Mouse (Mus musculus): Measurements from ENCODE around the gene Ensa. TPM values are rescaled to one million over a fixed set of nuclear protein-coding genes. Genes with fewer than 3 reads are reported as not detected.

Ensa gene
- polyA plus RNA-seq (2015; fragmentation: Nextera tagmentation; extraction: Ambion mirVana), result 109 and 118 TPM in 2 replicates

DNA sequence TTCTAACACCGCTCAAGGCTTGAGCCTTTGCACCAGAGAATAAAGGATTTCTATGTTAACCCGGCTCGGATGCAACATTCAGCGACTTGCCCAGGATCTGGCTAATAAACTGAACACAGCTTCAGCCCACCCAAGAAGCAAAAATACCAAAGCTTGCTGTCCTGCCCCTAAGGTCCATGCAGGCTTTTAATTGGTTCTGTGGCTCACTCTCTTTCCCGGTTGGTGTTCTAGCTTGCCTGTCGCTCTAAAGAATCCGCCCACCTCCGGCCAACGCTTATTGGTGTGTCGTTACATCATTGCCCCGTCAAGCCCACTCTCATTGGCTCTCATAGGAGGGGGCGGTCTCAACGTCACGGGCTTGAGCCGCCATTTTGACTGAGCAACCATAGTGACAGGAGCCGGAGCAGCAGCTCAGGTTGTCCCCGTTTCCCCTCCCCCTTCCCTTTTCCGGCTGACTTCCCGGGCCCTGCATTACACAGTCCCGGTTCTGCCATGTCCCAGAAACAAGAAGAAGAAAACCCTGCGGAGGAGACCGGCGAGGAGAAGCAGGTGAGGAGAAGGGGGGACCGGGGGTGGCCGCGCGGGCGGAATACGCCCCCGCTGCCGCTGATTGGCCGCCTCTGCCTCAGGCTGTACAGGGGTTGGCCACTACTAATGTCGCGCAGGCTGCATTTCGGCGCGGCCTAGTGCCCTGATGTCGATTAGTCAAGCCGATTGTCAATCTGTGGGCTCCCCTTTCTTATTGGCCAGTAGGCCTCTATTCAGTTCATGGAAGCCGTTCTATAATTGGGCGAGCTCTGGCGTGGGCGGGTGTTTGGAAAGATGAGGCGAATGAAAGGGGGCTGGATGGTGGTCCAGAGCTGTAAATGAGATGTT is at the start of gene Ensa:
Ensa (plus strand) TSS at position 366 of the 876 bp plus-strand sequence.
- Histone ChIP-seq H3K4me2 (ENCODE audit: low read length) (peak within 1 kb of the TSS; percentile 83), H3K36me3 (ENCODE audit: control insufficient read depth, insufficient read depth, low read length) (peaks cover 20% of the 10 kb centered on the region), H3K4me1 (ENCODE audit: control insufficient read depth, insufficient read depth, low read depth, low read length) (peaks cover 17% of the 10 kb centered on the region), H3K27ac (ENCODE audit: low read depth, low read length) (peak within 1 kb of the TSS; percentile 96), H3K9ac (ENCODE audit: low read depth, low read length) (peak within 1 kb of the TSS; percentile 79), H3K9me3 (ENCODE audit: control insufficient read depth, low read length) (no peaks in the 10 kb centered on the region), H3K4me3 (ENCODE audit: low read length) (peak within 1 kb of the TSS; percentile 68), H3K27me3 (replicated peaks; ENCODE audit: control insufficient read depth, insufficient read depth, low read length) (no peaks in the 10 kb centered on the region)
- under 1% methylated on average over 44 of the region's 44 CpGs for WGBS
- peak; percentile 99 for ATAC-seq

DNA sequence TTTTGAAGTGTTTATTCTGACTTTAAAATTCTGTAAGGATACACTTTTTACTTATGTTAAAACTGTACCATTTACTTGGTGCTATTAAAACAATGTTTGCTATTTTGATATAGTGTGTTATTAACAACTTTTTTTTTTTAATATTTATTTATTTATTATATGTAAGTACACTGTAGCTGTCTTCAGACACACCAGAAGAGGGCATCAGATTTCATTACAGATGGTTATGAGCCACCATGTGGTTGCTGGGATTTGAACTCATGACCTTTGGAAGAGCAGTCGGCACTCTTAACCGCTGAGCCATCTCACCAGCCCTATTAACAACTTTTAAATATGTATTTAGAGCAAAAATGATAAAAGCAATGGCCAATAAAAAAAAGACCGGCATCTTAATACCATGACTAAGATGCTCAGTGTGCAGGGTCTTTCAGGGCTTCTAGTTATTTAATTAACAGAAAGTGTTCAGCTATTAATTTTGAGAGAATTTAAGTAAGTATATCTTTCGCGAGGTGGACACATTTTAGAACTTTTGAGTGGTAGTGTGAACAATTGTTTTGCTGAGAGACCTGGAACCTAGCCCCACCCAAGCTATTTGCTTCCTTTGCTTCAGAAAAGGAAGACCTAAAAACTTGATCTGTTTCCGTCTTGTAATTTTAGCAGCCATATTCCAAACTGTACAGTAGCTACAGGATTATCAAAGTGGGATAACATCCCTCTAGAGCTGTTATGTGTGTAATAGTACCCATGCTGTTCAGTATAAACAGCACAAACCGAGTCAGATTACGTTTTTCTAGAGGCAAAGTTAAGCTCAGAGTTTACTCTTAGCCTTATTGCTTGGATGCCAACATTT is 36.8 kb upstream of the Ensa start:
- WGBS, result 50% methylated on average over 8 of the region's 8 CpGs
- H3K4me3 ChIP-seq (ENCODE audit: low read length), result peak overlapping the region; percentile 66
- no peaks in the 10 kb centered on the region for H3K27me3 ChIP-seq (replicated peaks; ENCODE audit: control insufficient read depth, insufficient read depth, low read length)
- H3K4me1 ChIP-seq (ENCODE audit: control insufficient read depth, insufficient read depth, low read depth, low read length), result peaks cover 7% of the 10 kb centered on the region
- peak overlapping the region; percentile 56 for H3K4me2 ChIP-seq (ENCODE audit: low read length)
- no peak; the same call in 1 of the 2 replicates for ATAC-seq
- H3K9ac ChIP-seq (ENCODE audit: low read depth, low read length), result peak overlapping the region; percentile 60
- peak overlapping the region; percentile 36 for H3K27ac ChIP-seq (ENCODE audit: low read depth, low read length)
- no peaks in the 10 kb centered on the region for H3K36me3 ChIP-seq (ENCODE audit: control insufficient read depth, insufficient read depth, low read length)
- H3K9me3 ChIP-seq (ENCODE audit: control insufficient read depth, low read length), result no peaks in the 10 kb centered on the region

- peak within 1 kb of the TSS; percentile 68 for H3K4me2 ChIP-seq (ENCODE audit: low read length)
- WGBS, result 0% methylated on average over 12 of the region's 12 CpGs
- peaks cover 7% of the 10 kb centered on the region for H3K4me1 ChIP-seq (ENCODE audit: control insufficient read depth, insufficient read depth, low read depth, low read length)
- no peaks in the 10 kb centered on the region for H3K36me3 ChIP-seq (ENCODE audit: control insufficient read depth, insufficient read depth, low read length)
- peak within 1 kb of the TSS; percentile 66 for H3K4me3 ChIP-seq (ENCODE audit: low read length)
- ATAC-seq, result peak; percentile 100
- peak within 1 kb of the TSS; percentile 60 for H3K27ac ChIP-seq (ENCODE audit: low read depth, low read length)
- H3K27me3 ChIP-seq (replicated peaks; ENCODE audit: control insufficient read depth, insufficient read depth, low read length), result no peaks in the 10 kb centered on the region
- no peaks in the 10 kb centered on the region for H3K9me3 ChIP-seq (ENCODE audit: control insufficient read depth, low read length)
- peak within 1 kb of the TSS; percentile 67 for H3K9ac ChIP-seq (ENCODE audit: low read depth, low read length)
These were observed 36.1 kb upstream of the Ensa start, which contains the start of gene Golph3l for GRCm38 (mm10) chr3:95588604-95589086. Gene Golph3l (plus strand): TSS chr3:95588934.

- no peaks in the 10 kb centered on the region for H3K4me1 ChIP-seq (ENCODE audit: control insufficient read depth, insufficient read depth, low read depth, low read length)
- H3K36me3 ChIP-seq (ENCODE audit: control insufficient read depth, insufficient read depth, low read length), result no peaks in the 10 kb centered on the region
- ATAC-seq, result no peak
- H3K4me2 ChIP-seq (ENCODE audit: low read length), result no peak overlapping the region
- H3K27me3 ChIP-seq (replicated peaks; ENCODE audit: control insufficient read depth, insufficient read depth, low read length), result no peaks in the 10 kb centered on the region
- no peak overlapping the region for H3K4me3 ChIP-seq (ENCODE audit: low read length)
- no peaks in the 10 kb centered on the region for H3K9me3 ChIP-seq (ENCODE audit: control insufficient read depth, low read length)
- H3K9ac ChIP-seq (ENCODE audit: low read depth, low read length), result no peak overlapping the region
- no peak overlapping the region for H3K27ac ChIP-seq (ENCODE audit: low read depth, low read length)
These were observed 26.1 kb upstream of the Ensa start for GRCm38 (mm10) chr3:95598734-95599133.

GRCm38 (mm10) chr3:95601287-95601686 is 23.5 kb upstream of the Ensa start:
- H3K27ac ChIP-seq (ENCODE audit: low read depth, low read length), result no peak overlapping the region
- no peaks in the 10 kb centered on the region for H3K4me1 ChIP-seq (ENCODE audit: control insufficient read depth, insufficient read depth, low read depth, low read length)
- H3K36me3 ChIP-seq (ENCODE audit: control insufficient read depth, insufficient read depth, low read length), result no peaks in the 10 kb centered on the region
- H3K9me3 ChIP-seq (ENCODE audit: control insufficient read depth, low read length), result no peaks in the 10 kb centered on the region
- no peak overlapping the region for H3K4me3 ChIP-seq (ENCODE audit: low read length)
- H3K27me3 ChIP-seq (replicated peaks; ENCODE audit: control insufficient read depth, insufficient read depth, low read length), result no peaks in the 10 kb centered on the region
- H3K4me2 ChIP-seq (ENCODE audit: low read length), result no peak overlapping the region
- H3K9ac ChIP-seq (ENCODE audit: low read depth, low read length), result no peak overlapping the region
- no peak for ATAC-seq
- WGBS, result 88% methylated on average over 3 of the region's 3 CpGs

GRCm38 (mm10) chr3:95606096-95606495 is 18.7 kb upstream of the Ensa start:
- no peaks in the 10 kb centered on the region for H3K27me3 ChIP-seq (replicated peaks; ENCODE audit: control insufficient read depth, insufficient read depth, low read length)
- no peaks in the 10 kb centered on the region for H3K4me1 ChIP-seq (ENCODE audit: control insufficient read depth, insufficient read depth, low read depth, low read length)
- H3K36me3 ChIP-seq (ENCODE audit: control insufficient read depth, insufficient read depth, low read length), result peaks cover 11% of the 10 kb centered on the region
- WGBS, result 84% methylated on average over 3 of the region's 3 CpGs
- no peaks in the 10 kb centered on the region for H3K9me3 ChIP-seq (ENCODE audit: control insufficient read depth, low read length)
- H3K4me2 ChIP-seq (ENCODE audit: low read length), result no peak overlapping the region
- no peak for ATAC-seq
- no peak overlapping the region for H3K4me3 ChIP-seq (ENCODE audit: low read length)
- no peak overlapping the region for H3K27ac ChIP-seq (ENCODE audit: low read depth, low read length)
- no peak overlapping the region for H3K9ac ChIP-seq (ENCODE audit: low read depth, low read length)

DNA sequence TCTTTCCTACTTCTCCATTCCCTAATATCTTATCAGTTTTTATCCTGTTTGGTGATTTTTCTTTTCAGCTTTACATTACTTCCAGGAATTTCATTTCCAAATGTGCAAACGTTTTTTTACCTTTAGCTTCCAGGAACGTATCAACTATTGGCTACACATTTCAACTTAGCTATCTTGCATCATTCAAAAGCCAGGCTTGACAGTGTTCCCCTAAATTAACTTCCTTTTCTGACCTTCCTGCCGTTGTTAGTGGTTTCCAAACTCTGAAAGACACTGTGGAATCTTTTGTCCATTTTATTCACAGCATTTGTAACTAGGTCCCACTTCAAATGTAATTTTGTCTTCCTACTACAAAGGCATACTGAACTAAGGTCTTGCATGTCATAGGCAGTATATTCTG is 15.6 kb upstream of the Ensa start:
- Histone ChIP-seq H3K4me2 (ENCODE audit: low read length) (no peak overlapping the region), H3K9ac (ENCODE audit: low read depth, low read length) (no peak overlapping the region), H3K4me3 (ENCODE audit: low read length) (no peak overlapping the region), H3K36me3 (ENCODE audit: control insufficient read depth, insufficient read depth, low read length) (peaks cover 11% of the 10 kb centered on the region), H3K4me1 (ENCODE audit: control insufficient read depth, insufficient read depth, low read depth, low read length) (no peaks in the 10 kb centered on the region), H3K27ac (ENCODE audit: low read depth, low read length) (no peak overlapping the region), H3K9me3 (ENCODE audit: control insufficient read depth, low read length) (no peaks in the 10 kb centered on the region), H3K27me3 (replicated peaks; ENCODE audit: control insufficient read depth, insufficient read depth, low read length) (no peaks in the 10 kb centered on the region)
- ATAC-seq, result no peak
- 76% methylated on average over 3 of the region's 3 CpGs for WGBS

DNA sequence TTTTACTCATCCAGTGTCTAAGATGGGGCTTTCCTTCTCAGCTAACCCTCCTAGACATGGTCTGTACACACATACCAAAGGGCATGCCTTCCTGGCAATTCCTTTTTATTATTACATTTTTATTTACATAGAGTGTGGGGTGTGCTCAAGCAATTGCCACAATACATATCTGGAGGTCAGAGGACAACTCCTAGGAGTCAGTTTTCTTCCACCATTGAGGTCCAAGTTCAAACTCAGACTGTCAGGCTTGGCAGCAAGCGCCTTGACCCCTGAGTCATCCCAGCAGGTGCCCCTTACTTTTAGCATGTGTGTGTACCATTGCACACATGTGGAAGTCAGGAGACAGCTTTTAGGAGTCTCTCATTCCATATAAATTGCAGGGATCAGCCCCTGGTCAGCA is 10.8 kb upstream of the Ensa start:
- Histone ChIP-seq H3K4me2 (ENCODE audit: low read length) (no peak overlapping the region), H3K4me1 (ENCODE audit: control insufficient read depth, insufficient read depth, low read depth, low read length) (no peaks in the 10 kb centered on the region), H3K4me3 (ENCODE audit: low read length) (no peak overlapping the region), H3K27ac (ENCODE audit: low read depth, low read length) (no peak overlapping the region), H3K27me3 (replicated peaks; ENCODE audit: control insufficient read depth, insufficient read depth, low read length) (no peaks in the 10 kb centered on the region), H3K36me3 (ENCODE audit: control insufficient read depth, insufficient read depth, low read length) (peaks cover 26% of the 10 kb centered on the region), H3K9me3 (ENCODE audit: control insufficient read depth, low read length) (no peaks in the 10 kb centered on the region), H3K9ac (ENCODE audit: low read depth, low read length) (no peak overlapping the region)
- 100% methylated on average over 1 of the region's 1 CpGs for WGBS
- no peak for ATAC-seq

- no peak overlapping the region for H3K4me2 ChIP-seq (ENCODE audit: low read length)
- no peak for ATAC-seq
These were observed 6.3 kb upstream of the Ensa start for GRCm38 (mm10) chr3:95618511-95618910.

More at GRCm38 (mm10) chr3:95618511-95618910, 6.3 kb upstream of the Ensa start:
- Histone ChIP-seq H3K36me3 (ENCODE audit: control insufficient read depth, insufficient read depth, low read length) (peaks cover 21% of the 10 kb centered on the region), H3K27me3 (replicated peaks; ENCODE audit: control insufficient read depth, insufficient read depth, low read length) (no peaks in the 10 kb centered on the region), H3K4me3 (ENCODE audit: low read length) (no peak overlapping the region), H3K4me1 (ENCODE audit: control insufficient read depth, insufficient read depth, low read depth, low read length) (no peaks in the 10 kb centered on the region), H3K27ac (ENCODE audit: low read depth, low read length) (no peak overlapping the region), H3K9ac (ENCODE audit: low read depth, low read length) (no peak overlapping the region), H3K9me3 (ENCODE audit: control insufficient read depth, low read length) (no peaks in the 10 kb centered on the region)
- 96% methylated on average over 1 of the region's 1 CpGs for WGBS
